Mouse (Mus musculus) MEL (cell line): Measurements from ENCODE around the gene Rcc1. TPM values are rescaled to one million over a fixed set of nuclear protein-coding genes. Genes with fewer than 3 reads are reported as not detected.

Source experiments
- DNase-seq: peaks from one replicate; pipeline ENCODE4 v3.0.0; 2011; ENCODE audit warnings: low read depth, low spot score
- H3K27ac ChIP-seq: 2 replicates; pipeline ENCODE4 v1.5.1; 2012; ENCODE audit warnings: low read depth, mild to moderate bottlenecking, control low read depth, low read length, moderate library complexity; ENCODE audit not compliant: control insufficient read depth
- H3K27me3 ChIP-seq, 2 experiments: fragments of 150-350 bp in 1 of 2; sonication (generic) in 1 of 2; 2 replicates each; pipeline ENCODE4 v1.6.1; 2012; ENCODE audit warnings: low read length in 2 of 2, mild to moderate bottlenecking in 2 of 2, improper control_type of control experiment in 1 of 2, moderate library complexity in 1 of 2; ENCODE audit not compliant: insufficient read depth in 2 of 2, control insufficient read depth in 1 of 2
- H3K36me3 ChIP-seq, 2 experiments: 2 replicates each; pipeline ENCODE4 v1.6.1; 2012 to 2014; ENCODE audit warnings: low read length in 2 of 2, improper control_type of control experiment in 1 of 2, inconsistent platforms in 1 of 2, mild to moderate bottlenecking in 1 of 2; ENCODE audit not compliant: insufficient read depth in 2 of 2, control insufficient read depth in 1 of 2
- H3K4me1 ChIP-seq, 2 experiments: fragments of 150-350 bp in 1 of 2; sonication (generic) in 1 of 2; 2 replicates each; pipeline ENCODE4 v1.6.1; 2012; ENCODE audit warnings: low read length in 2 of 2, improper control_type of control experiment in 1 of 2, mild to moderate bottlenecking in 1 of 2; ENCODE audit not compliant: insufficient read depth in 2 of 2, control insufficient read depth in 1 of 2
- H3K4me3 ChIP-seq, 2 experiments: fragments of 150-350 bp in 1 of 2; sonication (generic) in 1 of 2; 2 replicates each; pipeline ENCODE4 v1.5.1; 2012; ENCODE audit warnings: low read depth in 2 of 2, low read length in 2 of 2, mild to moderate bottlenecking in 2 of 2, moderate library complexity in 2 of 2, control low read depth in 1 of 2, improper control_type of control experiment in 1 of 2; ENCODE audit not compliant: control insufficient read depth in 1 of 2, insufficient read depth in 1 of 2
- H3K79me2 ChIP-seq: 2 replicates; pipeline ENCODE4 v1.6.1; 2012; ENCODE audit warnings: mild to moderate bottlenecking, low read length, moderate library complexity; ENCODE audit not compliant: control insufficient read depth, poor library complexity, insufficient read depth
- H3K9ac ChIP-seq: 2 replicates; pipeline ENCODE4 v1.6.1; 2012; ENCODE audit warnings: low read depth, mild to moderate bottlenecking, control low read depth, low read length, moderate library complexity; ENCODE audit not compliant: control insufficient read depth, poor library complexity, severe bottlenecking
- H3K9me3 ChIP-seq: fragments of 150-350 bp; sonication (generic); replicated peaks from 2 replicates; pipeline ENCODE4 v1.6.1; 2012; ENCODE audit warnings: mild to moderate bottlenecking, low read length, improper control_type of control experiment, moderate library complexity; ENCODE audit not compliant: insufficient read depth
- CHD1 ChIP-seq: IDR thresholded peaks from 2 replicates; pipeline ENCODE4 v1.6.1; 2012; ENCODE audit warnings: low read depth, mild to moderate bottlenecking, inconsistent platforms, low read length, improper control_type of control experiment
- CHD2 ChIP-seq: IDR thresholded peaks from 2 replicates; pipeline ENCODE4 v1.6.1; 2011; ENCODE audit warnings: low read length, improper control_type of control experiment
- CTCF ChIP-seq, 3 experiments: IDR thresholded peaks in 2 of 3; conservative IDR thresholded peaks in 1 of 3; 2 replicates each; pipeline ENCODE4 v1.5.1; 2011 to 2012; ENCODE audit warnings: low read length in 3 of 3, low read depth in 2 of 3, mild to moderate bottlenecking in 2 of 3, improper control_type of control experiment in 1 of 3, inconsistent platforms in 1 of 3, mixed read lengths in 1 of 3, moderate library complexity in 1 of 3; ENCODE audit not compliant: control insufficient read depth in 1 of 3, insufficient read depth in 1 of 3, poor library complexity in 1 of 3, severe bottlenecking in 1 of 3
- E2F4 ChIP-seq: IDR thresholded peaks from 2 replicates; pipeline ENCODE4 v1.6.1; 2011; ENCODE audit warnings: low read depth, low read length, improper control_type of control experiment, borderline replicate concordance
- ELF1 ChIP-seq: IDR thresholded peaks from 2 replicates; pipeline ENCODE4 v1.6.1; 2014; ENCODE audit warnings: low read depth, mild to moderate bottlenecking, inconsistent platforms, low read length, improper control_type of control experiment, moderate library complexity
- EP300 ChIP-seq, 2 experiments: IDR thresholded peaks; 2 replicates each; pipeline ENCODE4 v1.6.1; 2011; ENCODE audit warnings: improper control_type of control experiment in 2 of 2, low read length in 2 of 2, low read depth in 1 of 2, mild to moderate bottlenecking in 1 of 2
- ETS1 ChIP-seq: IDR thresholded peaks from 2 replicates; pipeline ENCODE4 v1.6.1; 2012; ENCODE audit warnings: low read depth, mild to moderate bottlenecking, inconsistent platforms, low read length, improper control_type of control experiment, moderate library complexity
- GABPA ChIP-seq: IDR thresholded peaks from 2 replicates; pipeline ENCODE4 v1.6.1; 2012; ENCODE audit warnings: low read depth, mild to moderate bottlenecking, inconsistent platforms, low read length, improper control_type of control experiment, moderate library complexity
- GATA1 ChIP-seq: IDR thresholded peaks from 2 replicates; pipeline ENCODE4 v1.6.1; 2011; ENCODE audit warnings: low read depth, low read length, improper control_type of control experiment
- JUND ChIP-seq: IDR thresholded peaks from 2 replicates; pipeline ENCODE4 v1.6.1; 2011; ENCODE audit warnings: low read depth, mild to moderate bottlenecking, improper control_type of control experiment, low read length
- MAFK ChIP-seq: IDR thresholded peaks from 2 replicates; pipeline ENCODE4 v1.6.1; 2011; ENCODE audit warnings: low read depth, mild to moderate bottlenecking, low read length, improper control_type of control experiment, borderline replicate concordance
- MAX ChIP-seq: IDR thresholded peaks from 2 replicates; pipeline ENCODE4 v1.6.1; 2011; ENCODE audit warnings: low read length, improper control_type of control experiment
- MAZ ChIP-seq: IDR thresholded peaks from 2 replicates; pipeline ENCODE4 v1.6.1; 2012; ENCODE audit warnings: low read depth, mild to moderate bottlenecking, inconsistent platforms, low read length, improper control_type of control experiment
- MEF2A ChIP-seq: IDR thresholded peaks from 2 replicates; pipeline ENCODE4 v1.6.1; 2014; ENCODE audit warnings: low read depth, mild to moderate bottlenecking, inconsistent platforms, low read length, improper control_type of control experiment; ENCODE audit not compliant: poor library complexity, insufficient replicate concordance, severe bottlenecking; ENCODE audit errors: extremely low read depth
- MXI1 ChIP-seq: IDR thresholded peaks from 2 replicates; pipeline ENCODE4 v1.6.1; 2011; ENCODE audit warnings: mild to moderate bottlenecking, low read depth, low read length, improper control_type of control experiment
- MYC ChIP-seq: IDR thresholded peaks from 2 replicates; pipeline ENCODE4 v1.6.1; 2011; ENCODE audit warnings: low read depth, mild to moderate bottlenecking, low read length, improper control_type of control experiment, moderate library complexity
- NELFE ChIP-seq: IDR thresholded peaks from 2 replicates; pipeline ENCODE4 v1.6.1; 2011; ENCODE audit warnings: low read depth, low read length, improper control_type of control experiment
- POLR2A ChIP-seq, 2 experiments: IDR thresholded peaks; 2 replicates each; pipeline ENCODE4 v1.6.1; 2011 to 2012; ENCODE audit warnings: low read length in 2 of 2, mild to moderate bottlenecking in 2 of 2, control low read depth in 1 of 2, improper control_type of control experiment in 1 of 2, low read depth in 1 of 2, moderate library complexity in 1 of 2; ENCODE audit not compliant: control insufficient read depth in 1 of 2, insufficient read depth in 1 of 2, poor library complexity in 1 of 2
- RCOR1 ChIP-seq: IDR thresholded peaks from 2 replicates; pipeline ENCODE4 v1.6.1; 2012; ENCODE audit warnings: low read depth, mild to moderate bottlenecking, inconsistent platforms, low read length, improper control_type of control experiment
- SIN3A ChIP-seq: IDR thresholded peaks from 2 replicates; pipeline ENCODE4 v1.6.1; 2012; ENCODE audit warnings: low read length, improper control_type of control experiment, inconsistent platforms
- TAL1 ChIP-seq: IDR thresholded peaks from 2 replicates; pipeline ENCODE4 v1.6.1; 2012; ENCODE audit warnings: mild to moderate bottlenecking, inconsistent platforms, low read length, moderate library complexity, mixed read lengths
- TBP ChIP-seq: IDR thresholded peaks from 2 replicates; pipeline ENCODE4 v1.8.0; 2011; ENCODE audit warnings: low read depth, low read length, improper control_type of control experiment
- UBTF ChIP-seq: IDR thresholded peaks from 2 replicates; pipeline ENCODE4 v1.6.1; 2012; ENCODE audit warnings: low read depth, mild to moderate bottlenecking, inconsistent platforms, low read length, improper control_type of control experiment, moderate library complexity, borderline replicate concordance; ENCODE audit not compliant: insufficient read depth
- USF2 ChIP-seq, 2 experiments: IDR thresholded peaks; 2 replicates each; pipeline ENCODE4 v1.6.1; 2011 to 2012; ENCODE audit warnings: improper control_type of control experiment in 2 of 2, low read length in 2 of 2, borderline replicate concordance in 1 of 2, inconsistent platforms in 1 of 2, low read depth in 1 of 2, mild to moderate bottlenecking in 1 of 2; ENCODE audit not compliant: insufficient read depth in 1 of 2
- ZC3H11A ChIP-seq: IDR thresholded peaks from 2 replicates; pipeline ENCODE4 v1.6.1; 2012; ENCODE audit warnings: low read depth, mild to moderate bottlenecking, inconsistent platforms, low read length, improper control_type of control experiment
- ZMIZ1 ChIP-seq: IDR thresholded peaks from 2 replicates; pipeline ENCODE4 v1.6.1; 2012; ENCODE audit warnings: low read depth, mild to moderate bottlenecking, inconsistent platforms, low read length, improper control_type of control experiment, moderate library complexity
- ZNF384 ChIP-seq: IDR thresholded peaks from 2 replicates; pipeline ENCODE4 v1.6.1; 2012; ENCODE audit warnings: low read depth, mild to moderate bottlenecking, inconsistent platforms, low read length, improper control_type of control experiment
- polyA plus RNA-seq, 2 experiments: library from polyadenylated mRNA; stranded (reverse) in 1 of 2; unstranded in 1 of 2; fragments of >175 nt in 1 of 2; fragments of >200 nt in 1 of 2; gene quantifications; 2 replicates each; pipeline versions ENCODE4 v1.2.1 to v1.2.4; 2012; ENCODE audit warnings: low replicate concordance in 2 of 2, low read depth in 1 of 2; ENCODE audit not compliant: insufficient read length in 2 of 2, insufficient read depth in 1 of 2, missing spikeins in 1 of 2
- total RNA-seq: library from RNA; depleted of rRNA; stranded (reverse); fragments of 300-350 nt; gene quantifications from 2 replicates; pipeline ENCODE4 v1.2.3, GENCODE M21; 2012

Gene Rcc1
- total and polyA plus RNA-seq, 3 experiments: 83.6 to 186 (median 147) TPM

- DNase-seq: peak; percentile 81
- peaks cover 18% of the 10 kb centered on the region for H3K79me2 ChIP-seq
- peak overlapping the region; percentile 98 for H3K27ac ChIP-seq
- peak overlapping the region; percentile 52 to 89 for H3K4me3 ChIP-seq
- peak overlapping the region; percentile 98 for H3K9ac ChIP-seq
- peaks cover 12 to 22% of the 10 kb centered on the region in 2 experiments for H3K36me3 ChIP-seq
- peaks cover 0 to 14% of the 10 kb centered on the region in 2 experiments; a peak in 2 of 4 replicates for H3K4me1 ChIP-seq
- TF ChIP-seq RCOR1: no peak
- TF ChIP-seq MXI1: peak; percentile 66; the same call in 1 of the 2 replicates
- TF ChIP-seq TBP: peak; percentile 36; the same call in 1 of the 2 replicates
- no peak for TF ChIP-seq GABPA
- no peak for TF ChIP-seq ETS1
- peak in 2 of 3 experiments; percentile 55 to 68; a peak in 4 of 6 replicates for TF ChIP-seq CTCF (IDR thresholded peaks at IDR 0.05 in 2 of 3, conservative IDR thresholded peaks at IDR 0.05 in 1 of 3; ENCODE audit: control insufficient read depth in 1 of 3, insufficient read depth in 1 of 3, low read depth in 2 of 3, low read length in 3 of 3, poor library complexity in 1 of 3, severe bottlenecking in 1 of 3)
- TF ChIP-seq POLR2A (IDR thresholded peaks at IDR 0.05; ENCODE audit: control insufficient read depth in 1 of 2, insufficient read depth in 1 of 2, low read depth in 1 of 2, low read length in 2 of 2, poor library complexity in 1 of 2): peak; percentile 29 to 37; a peak in 2 of 4 replicates
- peak; percentile 13; the same call in 1 of the 2 replicates for TF ChIP-seq SIN3A
- no peaks in the 10 kb centered on the region for H3K9me3 ChIP-seq
- no peaks in the 10 kb centered on the region for H3K27me3 ChIP-seq
Measured at GRCm38 (mm10) chr4:132309849-132310472, 43.4 kb downstream of the Rcc1 start.

DNA sequence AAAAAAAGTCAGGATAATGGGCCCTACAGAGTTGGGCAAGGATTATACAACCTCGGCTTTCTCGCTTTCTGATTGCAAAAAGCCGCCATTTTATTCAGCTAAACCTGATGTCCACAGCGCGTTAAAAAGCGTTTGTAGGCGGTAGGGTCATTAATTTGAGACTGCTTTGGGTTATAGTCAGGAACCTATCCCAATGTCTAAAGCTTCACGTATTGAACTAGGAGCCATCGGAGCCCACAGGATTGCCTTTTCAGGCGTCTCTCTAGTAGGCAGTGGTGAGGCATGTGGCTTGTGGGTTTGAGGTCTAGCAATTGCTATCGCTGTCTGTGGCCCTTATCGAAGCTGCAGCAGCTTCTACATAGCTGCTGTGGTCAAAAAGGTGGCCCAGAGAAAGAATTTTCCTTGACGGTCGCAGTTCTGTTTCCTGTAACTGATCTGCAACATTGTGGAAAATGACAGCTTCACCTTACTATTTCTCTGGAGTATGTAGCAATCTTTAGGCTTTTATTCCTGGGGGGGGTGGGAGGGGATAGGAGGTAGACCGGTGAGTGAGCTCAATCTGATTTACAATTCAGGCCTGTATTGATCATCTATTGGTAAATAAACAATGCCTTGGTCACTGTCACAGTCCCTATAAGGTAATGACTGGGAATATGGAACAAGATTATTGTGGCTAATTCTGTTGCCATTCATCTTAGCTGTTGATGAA, 44.1 kb downstream of the Rcc1 start:
- Histone ChIP-seq H3K9me3 (no peaks in the 10 kb centered on the region), H3K36me3 (peaks cover 12 to 22% of the 10 kb centered on the region in 2 experiments), H3K27me3 (no peaks in the 10 kb centered on the region), H3K27ac (peak overlapping the region; percentile 98), H3K4me3 (peak overlapping the region; percentile 52 to 89), H3K79me2 (peaks cover 18% of the 10 kb centered on the region), H3K9ac (peak overlapping the region; percentile 98), H3K4me1 (peaks cover 0 to 16% of the 10 kb centered on the region in 2 experiments; a peak in 2 of 4 replicates)
- DNase-seq: peak; percentile 75
- TF ChIP-seq MYC: no peak
- no peak for TF ChIP-seq GABPA
- no peak for TF ChIP-seq MAZ
- 0 out of 2 replicates have a peak, but pooled peaks have one; percentile 35 for TF ChIP-seq ZNF384
- TF ChIP-seq ZMIZ1: peak; percentile 68
- peak in 1 of 2 experiments; percentile 31; a peak in 2 of 4 replicates for TF ChIP-seq POLR2A (IDR thresholded peaks at IDR 0.05; ENCODE audit: control insufficient read depth in 1 of 2, insufficient read depth in 1 of 2, low read depth in 1 of 2, low read length in 2 of 2, poor library complexity in 1 of 2)
- TF ChIP-seq TBP: 0 out of 2 replicates have a peak, but pooled peaks have one; percentile 9
- peak; percentile 81 for TF ChIP-seq TAL1
- peak; percentile 98 for TF ChIP-seq CHD1
- peak; percentile 77 for TF ChIP-seq RCOR1
- 0 out of 4 replicates have a peak, but pooled peaks of 1 of the 2 experiments have one; percentile 5 for TF ChIP-seq USF2 (IDR thresholded peaks at IDR 0.05; ENCODE audit: borderline replicate concordance in 1 of 2, insufficient read depth in 1 of 2, low read depth in 1 of 2, low read length in 2 of 2)
- 0 out of 2 replicates have a peak, but pooled peaks have one; percentile 22 for TF ChIP-seq ELF1
- peak; percentile 72 for TF ChIP-seq EP300 (IDR thresholded peaks at IDR 0.05; ENCODE audit: low read depth in 1 of 2, low read length in 2 of 2)
- no peak for TF ChIP-seq UBTF
- TF ChIP-seq CHD2: no peak
- TF ChIP-seq MAX: peak; percentile 51; the same call in 1 of the 2 replicates
- peak; percentile 84 for TF ChIP-seq MXI1
- peak; percentile 58 for TF ChIP-seq NELFE
- TF ChIP-seq GATA1: peak; percentile 72
- TF ChIP-seq MAFK: peak; percentile 82; the same call in 1 of the 2 replicates
- TF ChIP-seq MEF2A: no peak
- no peak for TF ChIP-seq E2F4
- no peak for TF ChIP-seq ZC3H11A
- TF ChIP-seq JUND: no peak
